Mouse (Mus musculus): ENCODE measurements around the gene Prx. TPM values are rescaled to one million over a fixed set of nuclear protein-coding genes. Genes with fewer than 3 reads are reported as not detected.

The Prx gene
- polyA plus RNA-seq, 1 experiment from 2014 or later = 13.0 TPM

DNA sequence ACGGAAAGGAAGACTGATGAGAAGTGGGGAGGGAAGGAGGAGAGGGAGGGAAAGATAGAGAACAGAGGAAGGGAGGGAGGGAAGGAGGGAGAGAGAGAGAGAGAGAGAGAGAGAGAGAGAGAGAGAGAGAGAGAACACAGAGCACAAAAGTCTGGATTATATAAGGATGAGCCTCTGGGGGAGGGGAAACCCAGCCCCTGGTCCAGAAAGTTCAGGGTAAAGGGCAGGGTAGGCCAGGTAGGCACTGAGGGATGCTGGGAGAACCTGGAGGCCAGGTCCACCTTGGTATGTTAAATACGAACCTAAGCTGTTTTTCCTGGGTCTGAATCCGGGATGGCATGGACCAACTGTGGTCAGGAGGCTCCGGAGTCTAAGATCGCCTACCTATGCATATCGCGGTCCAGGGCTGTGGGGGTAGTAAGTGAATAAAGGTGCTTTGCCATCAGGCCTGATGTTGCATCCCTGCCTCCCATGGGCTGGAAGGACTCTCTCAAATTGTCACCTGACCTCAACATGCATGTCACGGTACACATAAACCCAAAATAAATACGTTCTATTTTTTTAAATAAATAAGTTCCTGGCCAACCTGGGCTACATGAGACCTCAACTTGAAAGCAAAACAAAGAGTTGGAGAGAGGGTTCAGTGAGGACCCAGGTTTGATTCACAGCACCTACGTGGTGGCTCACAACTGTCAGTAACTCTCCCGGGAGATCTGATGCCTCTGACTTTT is 27.6 kb upstream of the Prx start:
- Histone ChIP-seq H3K9ac (ENCODE audit: low read length) (no peak overlapping the region), H3K4me2 (ENCODE audit: low read depth, low read length) (no peak overlapping the region), H3K9me3 (ENCODE audit: control insufficient read depth, low read length) (no peaks in the 10 kb centered on the region), H3K36me3 (ENCODE audit: control insufficient read depth, insufficient read depth, low read length) (peaks cover 4% of the 10 kb centered on the region; the same call in 1 of the 2 replicates), H3K4me1 (replicated peaks; ENCODE audit: control insufficient read depth, insufficient read depth, low read length) (peaks cover 14% of the 10 kb centered on the region), H3K27ac (ENCODE audit: low read length) (no peak overlapping the region), H3K27me3 (ENCODE audit: control insufficient read depth, insufficient read depth, low read depth, low read length) (no peaks in the 10 kb centered on the region), H3K4me3 (ENCODE audit: low read length) (no peak overlapping the region)
- WGBS = 89% methylated on average over 11 of the region's 11 CpGs
- ATAC-seq (ENCODE audit: low read depth) = no peak

DNA sequence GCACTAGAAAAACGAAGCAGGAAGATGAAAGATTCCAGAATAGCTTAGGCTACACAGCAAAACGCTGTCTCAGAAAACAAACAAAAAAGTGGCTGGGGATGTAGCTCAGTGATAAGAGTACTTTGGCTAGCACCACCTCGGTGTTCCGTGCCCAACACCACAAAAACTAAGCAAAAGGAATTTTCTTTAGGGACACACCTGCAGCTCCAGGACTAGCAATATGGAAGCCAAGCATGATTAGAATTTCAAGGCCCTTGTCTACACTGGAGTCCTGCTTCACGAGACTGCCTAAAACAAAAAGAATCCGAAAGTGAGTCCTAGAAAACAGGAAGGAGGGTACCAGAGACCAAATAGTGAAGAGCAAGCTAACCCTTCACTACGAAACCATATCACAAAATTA is 26.5 kb upstream of the Prx start:
- Histone ChIP-seq H3K27me3 (ENCODE audit: control insufficient read depth, insufficient read depth, low read depth, low read length) (no peaks in the 10 kb centered on the region), H3K27ac (ENCODE audit: low read length) (peak overlapping the region; percentile 92), H3K9me3 (ENCODE audit: control insufficient read depth, low read length) (no peaks in the 10 kb centered on the region), H3K4me3 (ENCODE audit: low read length) (peak overlapping the region; percentile 62), H3K4me1 (replicated peaks; ENCODE audit: control insufficient read depth, insufficient read depth, low read length) (peaks cover 12% of the 10 kb centered on the region), H3K9ac (ENCODE audit: low read length) (peak overlapping the region; percentile 51), H3K4me2 (ENCODE audit: low read depth, low read length) (peak overlapping the region; percentile 57), H3K36me3 (ENCODE audit: control insufficient read depth, insufficient read depth, low read length) (peaks cover 8% of the 10 kb centered on the region; the same call in 1 of the 2 replicates)
- ATAC-seq (ENCODE audit: low read depth) = no peak
- 10% methylated on average over 7 of the region's 7 CpGs for WGBS

DNA sequence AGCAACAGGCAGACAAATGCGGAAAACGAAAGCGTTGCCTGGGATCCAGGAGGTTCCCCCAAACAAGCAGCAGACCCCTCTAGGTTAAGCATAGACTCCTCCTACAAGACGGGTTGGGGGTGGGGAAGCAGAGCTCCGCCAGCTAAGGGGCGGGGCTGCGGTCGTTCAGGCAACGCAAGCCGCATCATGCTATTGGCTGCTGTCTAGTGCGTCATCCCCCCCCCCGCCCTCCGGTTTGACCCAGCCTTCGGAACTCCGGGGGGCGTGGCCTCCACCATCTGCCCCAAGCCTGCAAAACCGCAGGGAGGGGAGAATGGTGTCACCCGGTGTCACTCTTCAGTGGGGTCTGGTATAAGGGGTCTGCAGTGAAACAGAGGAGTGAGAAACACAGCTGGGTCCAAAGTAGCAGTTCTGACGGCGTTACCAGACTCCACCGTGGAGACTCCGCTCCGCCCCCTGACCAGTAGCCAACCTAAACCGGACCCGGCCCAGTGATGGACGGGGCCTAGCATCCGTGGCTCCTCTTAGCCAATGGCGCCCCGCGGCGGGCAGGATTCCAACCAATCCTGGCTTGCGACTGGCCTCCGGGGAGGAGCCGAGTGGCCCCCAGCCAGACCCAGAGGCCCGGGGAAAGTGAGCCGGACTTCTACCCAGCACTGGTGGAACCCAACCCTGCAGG is 25.8 kb upstream of the Prx start, which contains the start of gene Sertad3:
TSS of gene Sertad3 (plus strand) at position 613 of the 679 bp plus-strand sequence.
- Histone ChIP-seq H3K4me2 (ENCODE audit: low read depth, low read length) (peak within 1 kb of the TSS; percentile 57), H3K27ac (ENCODE audit: low read length) (peak within 1 kb of the TSS; percentile 92), H3K36me3 (ENCODE audit: control insufficient read depth, insufficient read depth, low read length) (peaks cover 8% of the 10 kb centered on the region; the same call in 1 of the 2 replicates), H3K27me3 (ENCODE audit: control insufficient read depth, insufficient read depth, low read depth, low read length) (no peaks in the 10 kb centered on the region), H3K4me1 (replicated peaks; ENCODE audit: control insufficient read depth, insufficient read depth, low read length) (peaks cover 14% of the 10 kb centered on the region), H3K4me3 (ENCODE audit: low read length) (peak within 1 kb of the TSS; percentile 62), H3K9me3 (ENCODE audit: control insufficient read depth, low read length) (no peaks in the 10 kb centered on the region), H3K9ac (ENCODE audit: low read length) (peak within 1 kb of the TSS; percentile 65)
- WGBS = 0% methylated on average over 36 of the region's 36 CpGs
- peak; percentile 93 for ATAC-seq (ENCODE audit: low read depth)

DNA sequence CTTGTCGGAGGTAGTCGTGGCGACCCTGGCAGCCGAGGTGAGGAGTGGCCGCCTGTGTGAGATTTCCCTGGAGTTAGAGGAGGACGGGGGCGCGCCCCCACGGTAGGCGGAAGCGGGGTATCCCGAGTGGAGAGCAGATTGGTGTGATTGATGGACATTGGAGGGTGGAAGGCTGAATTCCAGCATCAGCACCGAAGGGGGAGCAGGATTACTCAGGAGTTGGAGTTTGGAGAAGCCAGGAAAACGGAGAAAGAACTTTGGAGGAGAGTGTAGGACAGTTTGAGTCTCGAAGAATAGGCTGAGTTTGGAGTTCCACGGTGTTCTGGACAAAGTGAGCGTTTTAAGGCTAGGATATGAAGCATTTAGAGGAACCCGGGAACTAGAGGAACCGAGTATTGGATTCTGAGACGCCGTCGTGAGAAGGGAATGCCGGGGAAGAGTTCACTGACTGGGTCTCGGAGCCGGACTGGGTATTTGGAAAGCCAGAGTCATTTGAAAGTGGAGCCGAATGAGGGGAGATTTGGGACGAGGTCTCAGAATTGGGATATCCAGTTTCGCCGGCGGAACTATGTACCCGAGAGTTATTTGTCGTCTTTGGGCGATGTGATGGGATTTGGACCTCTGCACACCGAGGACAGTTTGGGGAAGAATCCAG is 25.2 kb upstream of the Prx start:
- 0% methylated on average over 34 of the region's 34 CpGs for WGBS
- no peak for ATAC-seq (ENCODE audit: low read depth)
- Histone ChIP-seq H3K4me3 (ENCODE audit: low read length) (peak overlapping the region; percentile 62), H3K9ac (ENCODE audit: low read length) (peak overlapping the region; percentile 65), H3K36me3 (ENCODE audit: control insufficient read depth, insufficient read depth, low read length) (peaks cover 8% of the 10 kb centered on the region; the same call in 1 of the 2 replicates), H3K9me3 (ENCODE audit: control insufficient read depth, low read length) (no peaks in the 10 kb centered on the region), H3K27me3 (ENCODE audit: control insufficient read depth, insufficient read depth, low read depth, low read length) (no peaks in the 10 kb centered on the region), H3K4me2 (ENCODE audit: low read depth, low read length) (peak overlapping the region; percentile 57), H3K27ac (ENCODE audit: low read length) (peak overlapping the region; percentile 92), H3K4me1 (replicated peaks; ENCODE audit: control insufficient read depth, insufficient read depth, low read length) (peaks cover 15% of the 10 kb centered on the region)

DNA sequence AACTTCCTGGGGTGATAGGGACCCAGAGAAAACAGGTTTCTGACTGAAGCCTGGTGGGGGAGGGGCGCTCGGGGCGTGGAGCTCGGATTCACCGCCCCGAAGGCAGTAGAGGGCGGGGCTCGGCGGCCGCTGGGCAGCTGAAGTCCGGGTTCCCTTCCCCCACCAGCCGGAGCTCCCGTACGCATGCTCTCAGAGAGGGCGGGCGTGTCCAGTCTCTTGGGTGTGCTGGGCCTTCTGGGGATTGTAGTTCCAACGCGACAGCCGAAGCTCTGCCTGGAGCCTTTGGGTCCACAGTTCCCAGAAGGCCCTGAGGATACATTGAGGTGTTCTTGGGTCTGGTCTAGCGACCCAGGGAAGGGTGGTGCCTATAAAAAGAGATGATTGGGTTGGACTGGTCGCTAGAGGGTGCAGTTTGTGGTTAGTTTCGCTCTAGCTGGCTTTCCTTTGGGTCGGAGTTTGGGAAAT is 24.6 kb upstream of the Prx start:
- peaks cover 8% of the 10 kb centered on the region; the same call in 1 of the 2 replicates for H3K36me3 ChIP-seq (ENCODE audit: control insufficient read depth, insufficient read depth, low read length)
- H3K4me2 ChIP-seq (ENCODE audit: low read depth, low read length) = peak overlapping the region; percentile 57
- WGBS = 0% methylated on average over 21 of the region's 23 CpGs
- no peaks in the 10 kb centered on the region for H3K9me3 ChIP-seq (ENCODE audit: control insufficient read depth, low read length)
- peaks cover 15% of the 10 kb centered on the region for H3K4me1 ChIP-seq (replicated peaks; ENCODE audit: control insufficient read depth, insufficient read depth, low read length)
- H3K9ac ChIP-seq (ENCODE audit: low read length) = peak overlapping the region; percentile 65
- H3K27me3 ChIP-seq (ENCODE audit: control insufficient read depth, insufficient read depth, low read depth, low read length) = no peaks in the 10 kb centered on the region
- peak; percentile 91 for ATAC-seq (ENCODE audit: low read depth)
- H3K27ac ChIP-seq (ENCODE audit: low read length) = peak overlapping the region; percentile 92
- peak overlapping the region; percentile 62 for H3K4me3 ChIP-seq (ENCODE audit: low read length)

DNA sequence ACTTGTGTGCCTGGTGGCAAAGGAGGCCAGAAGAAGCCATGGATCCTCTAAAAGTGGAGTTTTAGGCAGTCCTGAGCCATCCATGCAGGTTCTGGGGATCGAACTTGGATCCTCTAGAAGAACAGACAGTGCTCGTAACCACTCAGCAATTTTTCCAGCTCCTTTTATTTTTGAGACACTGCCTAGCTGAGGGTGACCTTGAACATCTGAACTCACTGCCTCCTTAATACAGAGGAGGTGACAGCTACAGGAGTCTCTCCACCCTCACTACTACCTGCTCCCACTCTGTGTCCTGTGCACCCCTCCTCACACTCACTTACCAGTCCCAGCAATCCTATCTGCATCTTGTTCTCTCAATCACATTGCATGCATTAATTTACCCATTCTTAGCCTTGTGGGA is 23.5 kb upstream of the Prx start:
- no peak overlapping the region for H3K27ac ChIP-seq (ENCODE audit: low read length)

DNA sequence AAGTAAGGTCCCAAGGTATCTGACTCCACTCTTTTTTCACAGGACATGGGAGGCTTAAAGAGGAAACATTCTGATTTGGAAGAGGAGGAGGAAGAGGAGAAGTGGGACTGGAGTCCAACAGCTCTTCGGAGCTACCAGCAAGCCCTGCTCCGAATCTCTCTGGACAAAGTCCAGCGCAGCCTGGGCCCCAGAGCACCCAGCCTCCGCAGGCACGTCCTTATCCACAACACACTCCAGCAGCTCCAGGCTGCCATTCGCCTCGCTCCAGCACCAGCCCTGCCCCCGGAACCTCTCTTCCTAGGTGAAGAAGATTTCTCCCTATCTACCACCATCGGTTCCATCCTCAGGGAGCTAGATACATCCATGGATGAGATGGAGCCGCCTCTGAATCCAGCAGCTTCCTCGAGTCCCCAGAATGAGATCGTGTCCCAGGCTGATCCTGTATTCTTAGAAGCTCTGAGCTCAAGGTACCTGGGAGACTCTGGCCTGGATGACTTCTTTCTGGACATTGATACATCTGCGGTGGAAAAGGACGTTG is 23.0 kb upstream of the Prx start:
- Histone ChIP-seq H3K36me3 (ENCODE audit: control insufficient read depth, insufficient read depth, low read length) (peaks cover 8% of the 10 kb centered on the region; the same call in 1 of the 2 replicates), H3K4me2 (ENCODE audit: low read depth, low read length) (no peak overlapping the region), H3K27ac (ENCODE audit: low read length) (no peak overlapping the region), H3K9me3 (ENCODE audit: control insufficient read depth, low read length) (no peaks in the 10 kb centered on the region), H3K9ac (ENCODE audit: low read length) (no peak overlapping the region), H3K27me3 (ENCODE audit: control insufficient read depth, insufficient read depth, low read depth, low read length) (no peaks in the 10 kb centered on the region), H3K4me3 (ENCODE audit: low read length) (no peak overlapping the region), H3K4me1 (replicated peaks; ENCODE audit: control insufficient read depth, insufficient read depth, low read length) (peaks cover 18% of the 10 kb centered on the region)
- 92% methylated on average over 14 of the region's 14 CpGs for WGBS
- no peak for ATAC-seq (ENCODE audit: low read depth)

More for the DNA sequence above, 23.5 kb upstream of the Prx start:
- Histone ChIP-seq H3K27me3 (ENCODE audit: control insufficient read depth, insufficient read depth, low read depth, low read length) (no peaks in the 10 kb centered on the region), H3K9ac (ENCODE audit: low read length) (peak overlapping the region; percentile 56), H3K36me3 (ENCODE audit: control insufficient read depth, insufficient read depth, low read length) (peaks cover 8% of the 10 kb centered on the region; the same call in 1 of the 2 replicates), H3K4me3 (ENCODE audit: low read length) (no peak overlapping the region), H3K4me2 (ENCODE audit: low read depth, low read length) (no peak overlapping the region), H3K9me3 (ENCODE audit: control insufficient read depth, low read length) (no peaks in the 10 kb centered on the region), H3K4me1 (replicated peaks; ENCODE audit: control insufficient read depth, insufficient read depth, low read length) (peaks cover 15% of the 10 kb centered on the region)
- WGBS = 88% methylated on average over 2 of the region's 2 CpGs
- no peak for ATAC-seq (ENCODE audit: low read depth)

DNA sequence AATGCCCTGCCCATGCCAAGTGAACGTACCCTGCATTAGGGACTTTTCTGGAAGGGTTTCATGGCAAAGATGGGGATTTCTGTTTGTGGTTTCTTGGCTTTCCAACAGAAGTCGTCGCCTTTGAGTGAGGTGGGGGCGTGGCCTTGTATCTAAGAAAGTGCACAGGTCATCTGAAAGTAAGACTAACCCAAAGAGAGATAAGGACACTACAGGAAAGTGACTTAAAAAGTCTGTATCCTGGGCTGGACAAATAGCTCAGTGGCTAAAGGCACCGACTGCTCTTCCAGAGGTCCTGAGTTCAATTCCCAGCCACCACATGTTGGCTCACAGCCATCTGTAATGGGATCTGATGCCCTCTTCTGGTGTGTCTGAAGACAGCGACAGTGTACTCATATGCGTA is 20.6 kb upstream of the Prx start:
- no peak for ATAC-seq (ENCODE audit: low read depth)
- Histone ChIP-seq H3K27ac (ENCODE audit: low read length) (peak overlapping the region; percentile 41), H3K4me3 (ENCODE audit: low read length) (no peak overlapping the region), H3K9ac (ENCODE audit: low read length) (no peak overlapping the region), H3K36me3 (ENCODE audit: control insufficient read depth, insufficient read depth, low read length) (peaks cover 8% of the 10 kb centered on the region; the same call in 1 of the 2 replicates), H3K27me3 (ENCODE audit: control insufficient read depth, insufficient read depth, low read depth, low read length) (no peaks in the 10 kb centered on the region), H3K4me1 (replicated peaks; ENCODE audit: control insufficient read depth, insufficient read depth, low read length) (peaks cover 25% of the 10 kb centered on the region), H3K4me2 (ENCODE audit: low read depth, low read length) (no peak overlapping the region), H3K9me3 (ENCODE audit: control insufficient read depth, low read length) (no peaks in the 10 kb centered on the region)
- WGBS = 66% methylated on average over 7 of the region's 7 CpGs

All from lung, embryonic 16.5 days (tissue).